ENCODE assay signal across 10 mouse cellular contexts in the genomic region with DNA sequence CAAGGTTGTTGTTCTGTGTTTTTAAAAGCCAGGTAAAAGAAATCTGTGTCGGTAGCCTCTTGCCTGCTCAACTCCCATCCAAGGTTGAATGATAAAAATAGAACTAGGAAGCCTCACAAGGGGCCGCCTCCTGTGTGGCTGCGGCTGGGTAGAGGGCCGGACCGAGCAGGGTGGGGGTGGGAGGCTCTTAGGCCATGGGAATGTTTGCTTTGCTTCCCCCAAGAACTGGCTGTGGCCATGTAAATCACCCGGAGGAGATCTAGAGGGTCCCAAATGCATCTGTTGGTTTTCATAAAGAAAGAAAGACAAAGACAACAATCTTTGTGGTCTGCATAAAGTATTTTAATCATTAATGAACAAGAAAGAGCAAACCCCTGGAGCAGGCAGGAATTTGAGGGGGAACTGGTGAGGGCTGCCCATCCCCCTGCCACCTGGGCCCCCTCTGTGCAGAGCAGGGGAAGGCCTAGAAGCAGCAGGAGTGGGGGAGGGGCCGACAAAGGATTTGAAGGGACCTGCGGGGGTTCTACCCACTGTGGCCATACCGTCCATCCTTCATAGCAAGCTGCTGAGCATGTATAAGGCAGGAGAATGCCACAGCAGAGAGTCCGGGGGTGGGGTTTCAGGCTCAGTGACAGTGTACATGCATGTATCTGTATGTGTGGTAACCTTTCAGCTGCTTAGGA.
A peak's percentile ranks its signal among the peaks of the same experiment; 100 is the strongest.
DNase-seq lines count a peak whose midpoint lies in the region; ATAC-seq lines count a peak whose summit lies in the region.
"Had no signal": no experiment of that assay in that cellular context is flagged by ENCODE, and none has a peak within 500 bp of the region (broad histone marks: within the 10 kb centered on the region; RNA-seq: fewer than 3 reads in every experiment).

No protein-coding gene starts in this region.

- peaks cover 44% of the 10 kb centered on the region for H3K4me1 ChIP-seq in hindbrain, embryonic 10.5 days (replicated peaks)
- peaks cover 9% of the 10 kb centered on the region for H3K4me1 ChIP-seq in hindbrain, embryonic 16.5 days (ENCODE audit: control insufficient read depth, insufficient read depth, low read depth, low read length)
- peaks cover 18% of the 10 kb centered on the region for H3K4me1 ChIP-seq in embryonic facial prominence, embryonic 14.5 days (ENCODE audit: control insufficient read depth, insufficient read depth, low read length)
- H3K4me1 ChIP-seq in limb, embryonic 15.5 days, result peaks cover 25% of the 10 kb centered on the region

- H3K9ac ChIP-seq in hindbrain, embryonic 16.5 days (ENCODE audit: low read depth, low read length), result no peak overlapping the region
- 0 out of 2 replicates have a peak overlapping the region, but pooled peaks have one; percentile 6 for H3K9ac ChIP-seq in embryonic facial prominence, embryonic 14.5 days (ENCODE audit: low read depth, low read length)
- no peak overlapping the region for H3K9ac ChIP-seq in limb, embryonic 15.5 days
- H3K9ac ChIP-seq: liver, embryonic 14.5 days had no signal

- H3K36me3 ChIP-seq in hindbrain, embryonic 10.5 days, result no peaks in the 10 kb centered on the region
- H3K36me3 ChIP-seq in hindbrain, embryonic 16.5 days (ENCODE audit: control insufficient read depth, insufficient read depth, low read length), result no peaks in the 10 kb centered on the region
- H3K36me3 ChIP-seq in embryonic facial prominence, embryonic 14.5 days (ENCODE audit: control insufficient read depth, insufficient read depth, low read length), result no peaks in the 10 kb centered on the region
- no peaks in the 10 kb centered on the region for H3K36me3 ChIP-seq in limb, embryonic 15.5 days

- peak; percentile 30 for DNase-seq in hindbrain, embryonic 10.5 days (ENCODE audit: low spot score)
- peak; percentile 37 for DNase-seq in embryo, embryonic 11.5 days (ENCODE audit: low read depth, low spot score)
- DNase-seq in embryonic facial prominence, embryonic 14.5 days (ENCODE audit: low spot score), result peak; percentile 46
- DNase-seq in right cerebral cortex, postnatal 10 days (ENCODE audit: low spot score in 2 of 2), result no peak
- no peak for DNase-seq in lung, postnatal 25 days (ENCODE audit: low spot score)
- no peak for DNase-seq in layer of hippocampus, postnatal 25 days (ENCODE audit: extremely low spot score in 1 of 2, low spot score in 1 of 2)
- DNase-seq: cerebellum, adult 9-10 months had no signal

- H3K9me3 ChIP-seq in hindbrain, embryonic 10.5 days, result no peaks in the 10 kb centered on the region
- no peaks in the 10 kb centered on the region for H3K9me3 ChIP-seq in hindbrain, embryonic 16.5 days (ENCODE audit: control insufficient read depth, low read length)
- H3K9me3 ChIP-seq in embryonic facial prominence, embryonic 14.5 days (ENCODE audit: control insufficient read depth, low read length), result no peaks in the 10 kb centered on the region
- H3K9me3 ChIP-seq in limb, embryonic 15.5 days, result no peaks in the 10 kb centered on the region

- 13% methylated on average over 10 of the region's 10 CpGs for WGBS in hindbrain, embryonic 10.5 days
- 15% methylated on average over 10 of the region's 10 CpGs for WGBS in hindbrain, embryonic 16.5 days
- 6% methylated on average over 10 of the region's 10 CpGs for WGBS in embryonic facial prominence, embryonic 14.5 days
- 17% methylated on average over 10 of the region's 10 CpGs for WGBS in limb, embryonic 15.5 days

- H3K27ac ChIP-seq in hindbrain, embryonic 10.5 days, result peak overlapping the region; percentile 80
- H3K27ac ChIP-seq in hindbrain, embryonic 16.5 days (ENCODE audit: low read depth, low read length), result no peak overlapping the region
- H3K27ac ChIP-seq in embryonic facial prominence, embryonic 14.5 days (replicated peaks; ENCODE audit: low read depth, low read length), result peak overlapping the region; percentile 55
- 0 out of 2 replicates have a peak overlapping the region, but pooled peaks have one; percentile 22 for H3K27ac ChIP-seq in limb, embryonic 15.5 days
- H3K27ac ChIP-seq: liver, embryonic 14.5 days had no signal

- no peak overlapping the region for H3K4me3 ChIP-seq in hindbrain, embryonic 10.5 days
- H3K4me3 ChIP-seq in hindbrain, embryonic 16.5 days (ENCODE audit: low read length), result no peak overlapping the region
- H3K4me3 ChIP-seq in embryonic facial prominence, embryonic 14.5 days (ENCODE audit: low read depth, low read length), result no peak overlapping the region
- H3K4me3 ChIP-seq in limb, embryonic 15.5 days, result no peak overlapping the region

- H3K4me2 ChIP-seq in hindbrain, embryonic 16.5 days (ENCODE audit: low read length), result no peak overlapping the region
- peak overlapping the region; percentile 12; the same call in 1 of the 2 replicates for H3K4me2 ChIP-seq in embryonic facial prominence, embryonic 14.5 days (ENCODE audit: low read depth, low read length)
- H3K4me2 ChIP-seq in limb, embryonic 15.5 days, result no peak overlapping the region

- no peak for ATAC-seq in hindbrain, embryonic 16.5 days
- peak; percentile 61; the same call in 1 of the 2 replicates for ATAC-seq in embryonic facial prominence, embryonic 14.5 days (ENCODE audit: low read depth)
- ATAC-seq in limb, embryonic 15.5 days (ENCODE audit: insufficient number of reproducible peaks, low FRiP score, low TSS enrichment, low read depth), result no peak

- H3K27me3 ChIP-seq in hindbrain, embryonic 10.5 days (ENCODE audit: insufficient read depth, poor library complexity, severe bottlenecking), result peaks cover 23% of the 10 kb centered on the region
- H3K27me3 ChIP-seq in hindbrain, embryonic 16.5 days (replicated peaks; ENCODE audit: control insufficient read depth, insufficient read depth, low read length), result no peaks in the 10 kb centered on the region
- no peaks in the 10 kb centered on the region for H3K27me3 ChIP-seq in embryonic facial prominence, embryonic 14.5 days (replicated peaks; ENCODE audit: control insufficient read depth, insufficient read depth, low read length)
- no peaks in the 10 kb centered on the region for H3K27me3 ChIP-seq in limb, embryonic 15.5 days

Comparison
In these comparisons a context has a peak if more than half of its experiments do, and no peak if none do; other contexts are left out.
1. DNase-seq: peak in hindbrain, embryonic 10.5 days (single experiment), embryo, embryonic 11.5 days (single experiment) and embryonic facial prominence, embryonic 14.5 days (single experiment); none in right cerebral cortex, postnatal 10 days (0 of 2), lung, postnatal 25 days (single experiment) and layer of hippocampus, postnatal 25 days (0 of 2).